Mouse (Mus musculus) urinary bladder, postnatal 36 days (tissue): ENCODE data around the gene Mrps2.
A peak's percentile ranks its signal among the peaks of the same experiment; 100 is the strongest.
"Not testable (repeated sequence)": the region's sequence is repeated elsewhere in the genome, so short reads cannot be mapped to it uniquely, and the experiment has no call there.

Experiments used
- DNase-seq, 2 experiments: peaks; one replicate each; pipeline ENCODE4 v3.0.0; 2022; ENCODE audit warnings: low spot score in 2 of 2, mixed read lengths in 1 of 2

The Mrps2 gene

GRCm38 (mm10) chr2:28472011-28472410, 4.1 kb downstream of the Mrps2 start:
- not testable (repeated sequence) for DNase-seq

- DNase-seq: not testable (repeated sequence)
Observed at GRCm38 (mm10) chr2:28477993-28478392, 10.1 kb downstream of the Mrps2 start.

GRCm38 (mm10) chr2:28479208-28480204, 11.6 kb downstream of the Mrps2 start:
- DNase-seq: no peak

DNA sequence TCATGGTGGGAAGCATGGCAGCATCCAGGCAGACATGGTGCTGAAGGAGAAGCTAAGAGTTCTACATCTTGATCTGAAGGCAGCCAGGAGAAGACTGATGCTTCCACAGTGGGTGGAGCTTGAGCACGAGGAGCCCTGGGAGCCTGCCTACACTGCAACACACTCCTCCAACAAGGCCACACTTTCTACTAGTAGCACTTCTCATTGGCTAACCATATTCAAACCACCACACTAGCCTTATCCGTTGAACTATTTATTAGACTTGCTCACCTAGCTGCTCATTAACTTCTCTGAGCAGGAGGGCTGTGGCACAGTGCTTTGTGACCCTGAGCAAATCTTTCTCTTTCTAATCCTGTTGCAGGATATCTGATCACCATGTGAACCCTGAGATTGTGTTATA, 16.0 kb downstream of the Mrps2 start:
- no peak for DNase-seq

DNA sequence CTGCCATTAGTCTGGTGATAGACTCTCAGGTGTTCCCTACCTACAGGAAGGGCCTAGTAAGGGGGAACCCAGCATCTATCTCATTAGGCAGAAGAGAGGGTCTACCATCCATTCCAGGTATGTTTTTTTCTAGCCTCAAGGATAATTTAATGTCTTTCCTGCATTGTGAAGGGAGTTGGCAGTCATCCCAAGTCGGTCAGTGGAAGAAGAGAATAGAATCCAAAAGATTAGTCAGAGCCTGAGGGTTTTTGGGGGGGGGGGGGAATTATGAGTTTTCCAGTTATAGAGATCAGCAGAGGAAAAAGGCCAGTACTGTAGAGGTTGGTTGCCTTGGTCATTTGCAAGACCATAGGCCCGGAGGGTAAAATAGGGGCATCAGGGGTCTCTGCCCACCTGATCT, 26.7 kb downstream of the Mrps2 start:
- DNase-seq: no peak

GRCm38 (mm10) chr2:28495207-28495756, 27.4 kb downstream of the Mrps2 start:
- DNase-seq: no peak

DNA sequence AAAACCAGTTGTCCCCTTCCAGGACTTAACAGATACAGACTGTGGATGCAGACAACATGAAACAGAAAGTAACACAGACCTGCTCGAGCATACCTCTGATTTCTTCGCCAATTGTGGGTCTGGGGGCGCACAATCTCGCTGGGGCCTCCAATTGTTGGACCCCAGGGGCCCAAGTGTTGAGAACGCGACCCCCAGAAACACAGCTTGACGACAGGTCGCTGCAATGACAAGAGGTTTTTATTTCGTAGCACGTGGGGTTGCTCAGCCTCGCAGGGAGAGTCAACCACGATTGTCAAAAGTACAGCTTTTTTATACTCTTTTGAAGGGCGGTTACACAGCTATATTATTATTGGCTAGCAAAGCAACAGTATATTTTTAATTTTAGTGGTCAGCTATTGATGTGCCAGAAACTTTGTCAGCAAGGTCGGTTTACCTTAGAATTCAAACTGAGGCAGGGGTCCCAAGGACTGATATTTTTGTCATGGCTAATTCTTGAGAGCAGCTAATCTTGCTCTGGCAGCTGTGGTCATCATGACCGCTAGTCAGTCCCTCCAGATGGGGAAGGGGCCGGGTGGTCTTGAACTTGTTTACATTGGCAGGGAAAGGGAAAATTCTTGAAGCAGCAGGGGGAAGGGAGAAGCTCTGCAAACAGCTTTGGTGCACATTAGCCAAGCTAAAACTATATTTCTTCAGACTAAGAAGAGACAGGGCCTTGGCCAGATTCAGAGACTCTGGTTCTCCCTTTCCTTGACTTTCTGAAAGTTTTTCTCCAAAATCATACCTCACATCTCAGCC, 28.1 kb downstream of the Mrps2 start:
- DNase-seq: no peak

- DNase-seq: no peak
Observed at GRCm38 (mm10) chr2:28496671-28497070, 28.8 kb downstream of the Mrps2 start, which contains the start of gene Gbgt1. Gbgt1 (plus strand) TSS chr2:28496891.

GRCm38 (mm10) chr2:28497561-28497960, 29.7 kb downstream of the Mrps2 start:
- no peak for DNase-seq

DNA sequence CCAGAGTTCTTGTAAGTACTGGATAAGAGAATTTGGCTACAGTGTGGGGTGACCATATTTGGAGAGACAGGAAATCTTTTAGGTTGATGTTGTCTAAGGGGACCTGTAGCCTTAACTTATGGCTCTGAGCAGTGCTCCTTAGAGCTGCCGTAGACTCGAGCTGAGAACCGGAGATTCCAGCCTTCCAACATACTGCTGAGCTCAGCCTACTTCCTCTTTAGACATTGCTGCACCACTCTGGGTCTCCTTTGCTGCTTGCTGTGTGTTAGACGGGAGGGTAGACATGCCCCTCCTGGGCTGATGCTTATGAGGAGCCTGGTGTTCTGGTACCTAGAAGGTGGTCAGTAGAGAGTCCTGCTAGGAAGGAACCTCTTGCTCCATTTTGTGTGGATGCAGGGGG, 30.6 kb downstream of the Mrps2 start:
- DNase-seq: no peak

- DNase-seq: no peak
Observed at GRCm38 (mm10) chr2:28502987-28503386, 35.1 kb downstream of the Mrps2 start.

DNA sequence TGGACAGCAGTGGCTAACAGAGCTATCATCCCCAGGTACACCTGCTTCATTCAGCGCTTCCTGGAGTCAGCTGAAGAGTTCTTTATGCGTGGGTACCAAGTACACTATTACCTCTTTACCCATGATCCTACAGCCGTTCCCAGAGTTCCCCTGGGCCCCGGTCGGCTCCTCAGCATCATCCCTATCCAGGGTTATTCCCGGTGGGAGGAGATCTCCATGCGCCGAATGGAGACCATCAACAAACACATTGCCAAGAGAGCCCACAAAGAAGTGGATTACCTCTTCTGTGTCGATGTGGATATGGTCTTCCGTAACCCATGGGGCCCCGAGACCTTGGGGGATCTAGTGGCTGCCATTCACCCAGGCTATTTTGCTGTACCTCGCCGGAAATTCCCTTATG, 36.8 kb downstream of the Mrps2 start:
- DNase-seq: no peak

- no peak for DNase-seq
Observed at GRCm38 (mm10) chr2:28505795-28506194, 37.9 kb downstream of the Mrps2 start, which contains the start of gene Gm10134. Gm10134 (plus strand) TSS chr2:28506095.

- DNase-seq: no peak
Observed at GRCm38 (mm10) chr2:28506291-28506690, 38.4 kb downstream of the Mrps2 start.

DNA sequence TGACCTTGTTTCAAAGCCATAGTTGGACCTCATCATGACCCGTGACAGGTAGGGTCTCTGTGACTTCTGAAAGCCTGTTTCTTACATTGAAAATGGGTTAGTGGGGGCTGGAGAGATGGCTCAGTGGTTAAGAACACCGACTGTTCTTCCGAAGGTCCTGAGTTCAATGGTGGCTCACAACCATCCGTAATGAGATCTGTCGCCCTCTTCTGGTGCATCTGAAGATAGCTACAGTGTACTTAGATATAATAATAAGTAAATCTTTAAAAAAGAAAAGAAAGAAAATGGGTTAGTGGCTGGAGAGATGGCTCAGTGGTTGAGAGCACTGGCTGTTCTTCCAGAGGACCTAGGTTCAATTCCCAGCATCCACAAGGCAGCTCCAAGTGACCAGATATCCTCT, 43.7 kb downstream of the Mrps2 start:
- not testable (repeated sequence) for DNase-seq

- DNase-seq: peak in 1 of 2 experiments; percentile 65
Observed at GRCm38 (mm10) chr2:28512798-28513401, 45.0 kb downstream of the Mrps2 start, which contains the start of gene Ralgds. Ralgds (plus strand) TSS chr2:28513125.

DNA sequence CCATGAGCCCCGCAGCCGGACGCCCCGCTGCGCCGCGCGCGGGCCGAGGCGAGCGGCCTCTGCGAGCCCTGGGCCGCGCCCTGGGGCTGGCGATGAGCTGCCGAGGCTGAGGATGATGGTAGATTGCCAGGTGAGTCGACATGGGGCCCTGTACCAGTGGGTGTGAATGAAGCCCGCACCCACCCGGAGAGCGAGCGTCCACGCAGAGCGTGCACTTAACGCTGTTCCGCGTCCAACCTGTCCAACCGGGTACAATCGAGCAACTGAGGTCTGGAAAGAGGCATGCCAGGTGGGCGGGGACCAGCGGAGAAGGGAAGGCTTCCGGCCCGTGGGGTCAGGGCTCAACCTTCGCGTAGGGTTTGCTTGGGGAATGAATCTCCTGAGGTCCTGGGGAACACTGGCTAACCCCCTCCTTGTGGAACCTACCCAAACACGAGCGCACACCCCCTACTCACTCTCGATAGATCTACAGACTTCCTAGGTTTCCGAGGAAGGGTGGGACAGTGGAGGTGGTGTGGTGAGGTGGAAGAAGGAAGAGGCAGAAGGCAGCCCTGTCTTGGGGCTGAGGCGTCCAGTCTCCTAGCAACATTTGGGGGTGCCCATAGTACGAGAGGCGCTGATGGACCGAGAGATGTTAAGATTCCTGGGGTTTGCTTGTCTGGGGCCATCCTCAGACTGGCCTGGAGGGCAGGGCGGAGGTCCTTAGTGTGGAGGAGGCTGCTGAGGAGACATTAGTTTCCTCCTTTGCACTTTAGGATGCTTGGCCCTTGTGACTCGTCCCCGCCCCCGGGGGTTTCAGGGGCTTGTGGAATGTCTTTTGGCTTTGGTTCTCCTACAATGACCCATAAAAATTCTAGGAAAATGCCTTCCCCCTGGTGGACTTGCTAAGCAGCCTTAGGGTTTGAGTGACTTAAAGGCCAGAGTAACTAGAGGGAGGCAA, 45.8 kb downstream of the Mrps2 start:
- no peak for DNase-seq

GRCm38 (mm10) chr2:28514489-28514888, 46.6 kb downstream of the Mrps2 start:
- DNase-seq: peak in 1 of 2 experiments; percentile 82

DNA sequence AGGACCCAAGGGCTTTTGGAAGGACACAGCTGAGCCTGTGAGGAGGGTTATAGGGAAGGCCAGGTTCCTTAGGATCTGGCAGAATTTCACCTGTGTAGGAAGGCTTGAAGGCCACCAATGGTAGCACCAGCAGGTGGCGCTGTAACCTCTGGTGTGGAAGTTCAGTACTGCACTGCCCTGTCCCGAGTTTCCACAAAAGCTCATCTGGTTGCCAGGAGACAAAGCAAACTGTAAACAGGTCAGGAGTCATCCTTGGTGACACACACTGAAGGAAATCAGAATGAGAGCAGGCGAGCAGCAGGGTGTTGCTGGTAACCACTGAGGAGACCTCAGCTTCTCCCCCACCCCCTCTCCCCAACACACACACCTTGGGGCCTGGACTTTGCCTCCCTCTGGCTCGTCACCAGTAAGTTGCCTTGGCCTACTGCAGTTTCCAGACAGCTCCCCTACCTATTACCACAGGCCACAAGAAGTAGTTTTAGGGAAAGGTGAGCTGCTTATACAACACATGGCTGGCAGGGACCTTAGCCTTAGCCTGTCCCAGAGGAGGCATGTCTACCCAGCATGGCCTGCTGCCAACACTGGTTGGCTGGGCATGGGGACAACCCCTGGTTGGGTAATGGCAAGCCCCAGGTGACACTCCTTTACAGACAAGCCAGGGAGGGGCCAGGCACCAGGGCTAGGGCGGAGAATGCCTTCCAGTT, 49.5 kb downstream of the Mrps2 start:
- DNase-seq: peak in 1 of 2 experiments; percentile 87

GRCm38 (mm10) chr2:28518231-28518630, 50.4 kb downstream of the Mrps2 start:
- no peak for DNase-seq
